Mouse (Mus musculus): Measurements from ENCODE around the gene Spaca3.

DNA sequence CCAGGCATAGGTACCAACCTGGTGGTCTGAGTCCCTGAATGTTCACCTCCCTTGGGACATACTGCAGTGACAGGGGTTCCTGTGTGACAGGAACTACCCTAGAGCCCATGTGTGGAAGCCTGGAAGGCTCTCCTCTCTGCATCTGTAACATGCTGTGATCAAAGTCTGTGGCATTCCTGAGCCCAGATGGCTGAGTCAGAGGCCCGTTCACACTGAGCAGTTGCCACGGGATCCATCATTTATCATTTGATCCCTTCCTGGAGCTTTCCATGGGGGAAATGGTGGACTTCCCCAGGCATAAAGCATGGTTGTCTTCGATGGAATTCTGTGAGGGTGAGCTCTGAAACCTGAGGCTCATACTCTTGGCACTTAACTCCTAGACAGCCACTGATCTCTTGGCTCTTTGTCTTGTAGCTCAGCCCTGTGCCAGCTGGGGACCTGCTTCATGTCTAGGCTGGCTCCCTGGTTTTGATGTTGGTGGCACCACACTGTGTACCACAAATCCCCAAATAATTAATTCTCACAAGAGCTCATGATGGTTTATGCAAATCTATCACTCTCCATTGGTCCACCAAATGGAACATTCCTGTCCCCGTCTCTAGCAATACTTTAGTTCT lies 55.4 kb downstream of the Spaca3 start:
- TF ChIP-seq CTCF (IDR thresholded peaks at IDR 0.05; ENCODE audit: borderline replicate concordance, extremely low read depth, insufficient read depth, insufficient read length) (no peak), POLR2A (IDR thresholded peaks at IDR 0.05; ENCODE audit: borderline replicate concordance, extremely low read depth, insufficient read depth, insufficient read length, poor library complexity, severe bottlenecking) (no peak)

Data from brain, embryonic 14.5 days (tissue).